Mouse (Mus musculus) limb, embryonic 12.5 days (tissue): ENCODE data around the gene AI597479. TPM values are rescaled to one million over a fixed set of nuclear protein-coding genes. Genes with fewer than 3 reads are reported as not detected.
"Not testable (repeated sequence)": the region's sequence is repeated elsewhere in the genome, so short reads cannot be mapped to it uniquely, and the experiment has no call there.

Experiments used
- ATAC-seq: fragments of 200-750 bp; cut with Nextera tagmentation; 2 replicates; pipeline ENCODE4 v1.8.0; 2017; ENCODE audit warnings: low read depth, moderate TSS enrichment; ENCODE audit not compliant: insufficient number of reproducible peaks, insufficient read depth, low FRiP score, low TSS enrichment
- H3K27ac ChIP-seq: fragments of 300-500 bp; sonication (generic); 2 replicates; pipeline ENCODE4 v1.5.1; 2016; ENCODE audit warnings: mild to moderate bottlenecking, moderate library complexity
- H3K27me3 ChIP-seq: fragments of 300-500 bp; sonication (generic); 2 replicates; pipeline ENCODE4 v1.6.1; 2016; ENCODE audit warnings: mild to moderate bottlenecking, moderate library complexity
- H3K36me3 ChIP-seq: fragments of 300-500 bp; sonication (generic); 2 replicates; pipeline ENCODE4 v1.6.1; 2016; ENCODE audit warnings: mild to moderate bottlenecking, moderate library complexity
- H3K4me1 ChIP-seq: fragments of 300-500 bp; sonication (generic); replicated peaks from 2 replicates; pipeline ENCODE4 v1.6.1; 2016
- H3K4me2 ChIP-seq: fragments of 300-500 bp; sonication (generic); 2 replicates; pipeline ENCODE4 v1.6.1; 2016; ENCODE audit warnings: mild to moderate bottlenecking, moderate library complexity
- H3K4me3 ChIP-seq: fragments of 300-500 bp; sonication (generic); replicated peaks from 2 replicates; pipeline ENCODE4 v1.5.1; 2016; ENCODE audit warnings: mild to moderate bottlenecking
- H3K9ac ChIP-seq: fragments of 300-500 bp; sonication (generic); replicated peaks from 2 replicates; pipeline ENCODE4 v1.6.1; 2016; ENCODE audit warnings: mild to moderate bottlenecking, moderate library complexity
- H3K9me3 ChIP-seq: fragments of 300-500 bp; sonication (generic); 2 replicates; pipeline ENCODE4 v1.6.1; 2016; ENCODE audit warnings: mild to moderate bottlenecking, moderate library complexity
- WGBS: fragments of 180-500 bp; shearing (Covaris S2); methylation state at CpG from one replicate; pipeline ENCODE4 v1.1.7; 2016; 5-methylcytosine and 5-hydroxymethylcytosine counted together
- polyA plus RNA-seq: library from polyadenylated mRNA; unstranded; fragments of >200 nt; fragmentation: Nextera tagmentation; extraction: Ambion mirVana; gene quantifications from 2 replicates; pipeline ENCODE4 v1.2.1, GENCODE M21; 2016

AI597479 gene
- polyA plus RNA-seq, 1 experiment from 2014 or later = 38.0 TPM

DNA sequence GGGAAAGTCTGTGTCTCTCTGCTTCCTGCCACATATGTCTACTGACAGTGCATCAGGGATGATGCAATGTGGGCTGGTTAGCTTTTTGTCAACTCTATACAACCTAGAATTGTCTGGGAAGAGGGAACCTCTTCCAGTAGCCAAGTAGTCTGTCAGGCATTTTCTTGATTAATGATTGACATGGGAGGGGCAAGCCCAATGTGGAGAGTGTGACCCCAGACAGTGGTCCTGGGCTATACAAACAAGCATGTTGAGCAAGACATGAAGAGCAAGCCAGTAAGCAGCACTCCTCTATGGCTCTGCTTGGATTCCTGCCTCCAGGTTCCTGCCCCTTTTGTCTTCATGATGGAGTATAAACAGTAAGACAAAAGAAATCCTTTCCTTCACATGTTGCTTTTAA is 28.7 kb downstream of the AI597479 start:
- no peak for ATAC-seq
- H3K9ac ChIP-seq = no peak overlapping the region
- no peak overlapping the region for H3K4me2 ChIP-seq
- no peak overlapping the region for H3K27ac ChIP-seq
- H3K4me3 ChIP-seq = no peak overlapping the region
- peaks cover 24% of the 10 kb centered on the region for H3K36me3 ChIP-seq
- no peaks in the 10 kb centered on the region for H3K9me3 ChIP-seq
- no peaks in the 10 kb centered on the region for H3K27me3 ChIP-seq
- no peaks in the 10 kb centered on the region for H3K4me1 ChIP-seq

DNA sequence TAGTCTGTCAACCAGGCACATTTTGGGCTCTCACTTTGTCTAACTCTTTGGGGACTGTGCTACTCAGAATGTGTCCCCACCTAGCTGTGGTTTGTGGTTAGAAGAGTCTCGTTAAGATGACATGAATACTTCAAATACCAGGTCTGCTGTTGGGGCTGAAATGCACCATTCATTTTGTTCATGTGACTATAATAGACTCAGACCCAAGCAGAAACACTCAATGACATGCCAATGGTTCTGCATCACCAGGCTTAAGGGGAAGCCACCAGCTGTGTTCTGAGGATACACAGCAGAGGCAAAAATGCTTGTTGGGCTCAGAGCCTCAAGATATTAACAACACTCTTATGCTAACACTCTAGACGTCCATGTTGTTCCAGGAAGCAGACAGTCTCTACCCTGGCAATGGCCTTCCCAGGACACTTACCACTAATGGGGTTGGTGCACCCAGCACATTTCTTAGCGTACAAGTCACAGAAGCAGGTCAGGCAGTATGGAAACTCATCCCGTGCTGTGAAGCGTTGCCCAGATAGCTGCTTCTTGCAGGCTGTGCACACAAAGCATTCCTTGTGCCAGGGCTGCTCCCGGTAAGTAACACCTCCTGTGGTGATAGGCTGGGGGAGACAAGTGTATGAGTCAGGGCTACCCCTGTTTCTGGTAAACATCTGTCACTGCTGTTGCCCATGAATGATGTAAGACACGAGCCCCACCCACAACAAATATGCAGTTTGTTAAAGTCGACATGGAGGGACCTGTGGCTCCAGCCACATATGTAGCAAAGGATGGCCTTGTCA is 29.5 kb downstream of the AI597479 start:
- Histone ChIP-seq H3K4me2 (no peak overlapping the region), H3K27ac (no peak overlapping the region), H3K9me3 (no peaks in the 10 kb centered on the region), H3K4me3 (no peak overlapping the region), H3K4me1 (no peaks in the 10 kb centered on the region), H3K9ac (no peak overlapping the region), H3K36me3 (peaks cover 21% of the 10 kb centered on the region), H3K27me3 (no peaks in the 10 kb centered on the region)
- WGBS = 79% methylated on average over 8 of the region's 8 CpGs
- no peak for ATAC-seq

DNA sequence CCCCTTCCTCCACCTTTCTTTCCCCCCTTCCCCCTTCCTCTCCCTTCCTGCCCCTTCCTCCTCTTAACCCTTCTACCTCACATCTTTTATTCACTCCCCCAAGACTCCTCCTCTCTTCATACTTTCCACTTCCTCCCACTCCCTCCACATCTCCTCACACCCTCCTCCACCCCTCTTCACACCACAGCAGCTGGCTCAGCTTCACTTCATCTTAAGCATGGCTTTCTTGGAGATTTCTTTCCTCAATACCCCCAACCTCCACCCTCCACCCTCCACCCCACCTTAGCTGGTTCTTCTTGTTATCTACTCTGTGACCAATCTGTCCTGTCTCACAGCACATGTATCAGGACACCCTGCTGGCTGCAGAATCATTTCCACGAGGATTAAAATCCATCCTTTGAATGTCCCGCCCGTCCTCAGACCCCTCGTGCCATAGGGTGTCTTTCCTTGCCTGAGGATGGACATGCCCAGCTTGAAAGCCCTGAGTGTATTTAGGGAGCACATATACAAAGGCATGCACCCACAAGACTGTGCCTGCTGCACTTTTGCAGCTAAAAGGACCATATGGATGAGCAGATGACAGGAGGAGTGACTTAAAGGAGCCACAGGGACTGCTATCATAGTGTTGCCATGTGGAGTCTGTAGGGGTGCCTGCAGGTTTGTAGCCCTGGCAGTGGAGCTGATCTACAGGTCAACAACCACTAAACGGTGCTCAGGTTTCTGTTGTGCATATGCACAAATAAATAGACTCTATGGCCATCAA is 31.9 kb downstream of the AI597479 start:
- no peaks in the 10 kb centered on the region for H3K27me3 ChIP-seq
- no peak for ATAC-seq
- no peaks in the 10 kb centered on the region for H3K4me1 ChIP-seq
- no peaks in the 10 kb centered on the region for H3K9me3 ChIP-seq
- no peak overlapping the region for H3K27ac ChIP-seq
- no peak overlapping the region for H3K4me2 ChIP-seq
- no peak overlapping the region for H3K4me3 ChIP-seq
- H3K36me3 ChIP-seq = peaks cover 13% of the 10 kb centered on the region; the same call in 1 of the 2 replicates
- no peak overlapping the region for H3K9ac ChIP-seq
- WGBS = 78% methylated on average over 5 of the region's 5 CpGs

- no peaks in the 10 kb centered on the region for H3K4me1 ChIP-seq
- H3K9me3 ChIP-seq = no peaks in the 10 kb centered on the region
- ATAC-seq = no peak
- no peak overlapping the region for H3K27ac ChIP-seq
- H3K4me3 ChIP-seq = no peak overlapping the region
- no peaks in the 10 kb centered on the region for H3K27me3 ChIP-seq
- 89% methylated on average over 9 of the region's 9 CpGs for WGBS
- H3K4me2 ChIP-seq = no peak overlapping the region
- peaks cover 21% of the 10 kb centered on the region for H3K36me3 ChIP-seq
- H3K9ac ChIP-seq = no peak overlapping the region
Observed at GRCm38 (mm10) chr1:43131591-43131990, 33.1 kb downstream of the AI597479 start.

DNA sequence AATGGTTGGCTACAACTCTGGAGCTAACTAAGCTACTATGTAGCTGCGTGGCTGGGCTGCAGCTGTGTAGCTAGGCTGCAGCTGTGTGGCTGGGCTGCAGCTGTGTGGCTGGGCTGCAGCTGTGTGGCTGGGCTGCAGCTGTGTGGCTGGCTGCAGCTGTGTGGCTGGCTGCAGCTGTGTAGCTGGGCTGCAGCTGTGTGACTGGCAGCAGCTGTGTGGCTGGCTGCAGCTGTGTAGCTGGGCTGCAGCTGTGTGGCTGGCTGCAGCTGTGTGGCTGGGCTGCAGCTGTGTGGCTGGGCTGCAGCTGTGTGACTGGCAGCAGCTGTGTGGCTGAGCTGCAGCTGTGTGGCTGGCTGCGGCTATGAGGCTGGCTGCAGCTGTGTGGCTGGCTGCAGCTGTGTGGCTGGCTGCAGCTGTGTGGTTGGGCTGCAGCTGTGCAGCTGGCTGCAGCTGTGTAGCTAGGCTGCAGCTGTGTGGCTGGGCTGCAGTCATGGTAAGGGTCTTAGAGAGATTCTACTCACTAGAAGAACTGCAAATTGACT is 38.0 kb downstream of the AI597479 start:
- not testable (repeated sequence) for H3K4me1 ChIP-seq, H3K9ac ChIP-seq, H3K4me2 ChIP-seq, H3K36me3 ChIP-seq, H3K4me3 ChIP-seq, ATAC-seq, H3K9me3 ChIP-seq, H3K27me3 ChIP-seq
- WGBS = 78% methylated on average over 2 of the region's 2 CpGs
- peak overlapping the region; percentile 50; the same call in 1 of the 2 replicates for H3K27ac ChIP-seq

DNA sequence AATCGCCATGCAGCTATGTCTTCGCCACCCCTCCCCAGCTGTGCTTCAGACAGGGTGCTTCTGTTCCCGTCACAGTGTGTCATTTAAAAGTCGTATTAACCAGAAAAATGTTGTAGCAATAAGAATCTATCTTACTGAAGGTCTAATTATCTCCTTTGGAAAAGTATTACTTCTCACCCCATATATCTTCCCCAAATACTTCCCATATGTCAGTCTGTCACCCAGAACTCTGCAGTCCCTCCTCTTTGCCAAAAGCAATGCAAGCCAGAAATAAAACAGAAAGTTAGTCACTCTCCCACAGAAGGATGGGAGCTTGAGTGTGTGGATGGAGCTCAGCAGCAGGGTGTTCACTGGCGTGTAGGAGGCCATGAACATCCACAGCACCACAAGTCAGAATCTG is 38.8 kb downstream of the AI597479 start:
- no peaks in the 10 kb centered on the region for H3K4me1 ChIP-seq
- no peaks in the 10 kb centered on the region for H3K9me3 ChIP-seq
- peaks cover 9% of the 10 kb centered on the region for H3K36me3 ChIP-seq
- H3K27ac ChIP-seq = no peak overlapping the region
- WGBS = 53% methylated on average over 5 of the region's 5 CpGs
- H3K9ac ChIP-seq = no peak overlapping the region
- H3K4me3 ChIP-seq = no peak overlapping the region
- H3K27me3 ChIP-seq = no peaks in the 10 kb centered on the region
- H3K4me2 ChIP-seq = no peak overlapping the region
- no peak for ATAC-seq

DNA sequence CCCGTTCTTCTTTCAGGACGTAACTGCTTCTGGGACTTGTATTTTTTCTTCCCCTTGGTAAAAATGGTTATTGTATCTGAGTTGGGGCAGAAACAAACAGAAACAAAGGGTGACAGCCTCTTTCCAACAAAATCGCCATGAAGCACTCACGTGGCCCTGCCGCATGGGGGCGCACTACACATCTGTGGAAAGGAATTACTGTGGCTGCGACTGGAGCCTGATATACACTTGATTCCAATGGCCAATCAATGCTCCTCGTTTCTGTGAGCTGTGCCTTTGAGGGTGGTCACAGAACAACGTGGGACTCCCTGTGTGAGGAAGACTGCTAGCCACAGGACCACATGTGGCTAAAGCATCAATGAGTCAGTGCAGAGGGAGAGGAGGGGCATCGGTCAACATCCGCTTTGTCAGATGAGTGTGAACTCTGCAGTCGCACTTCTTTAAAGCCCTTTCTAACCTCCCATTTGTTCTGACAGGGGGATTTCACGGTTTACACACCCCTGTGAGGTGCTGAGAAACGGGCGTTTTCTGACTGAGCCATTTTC is 39.8 kb downstream of the AI597479 start:
- 70% methylated on average over 15 of the region's 15 CpGs for WGBS
- H3K27ac ChIP-seq = no peak overlapping the region

GRCm38 (mm10) chr1:43139587-43140266 is 41.2 kb downstream of the AI597479 start:
- no peaks in the 10 kb centered on the region for H3K27me3 ChIP-seq
- H3K27ac ChIP-seq = no peak overlapping the region
- no peak overlapping the region for H3K9ac ChIP-seq
- peaks cover 9% of the 10 kb centered on the region for H3K36me3 ChIP-seq
- 53% methylated on average over 8 of the region's 8 CpGs for WGBS
- peak; percentile 72; the same call in 1 of the 2 replicates for ATAC-seq
- H3K4me2 ChIP-seq = no peak overlapping the region
- no peaks in the 10 kb centered on the region for H3K4me1 ChIP-seq
- no peaks in the 10 kb centered on the region for H3K9me3 ChIP-seq
- H3K4me3 ChIP-seq = no peak overlapping the region

More for the DNA sequence above, 39.8 kb downstream of the AI597479 start:
- H3K4me1 ChIP-seq = no peaks in the 10 kb centered on the region
- H3K36me3 ChIP-seq = peaks cover 9% of the 10 kb centered on the region
- H3K9ac ChIP-seq = no peak overlapping the region
- H3K4me3 ChIP-seq = no peak overlapping the region
- no peak for ATAC-seq
- no peaks in the 10 kb centered on the region for H3K27me3 ChIP-seq
- no peak overlapping the region for H3K4me2 ChIP-seq
- no peaks in the 10 kb centered on the region for H3K9me3 ChIP-seq

DNA sequence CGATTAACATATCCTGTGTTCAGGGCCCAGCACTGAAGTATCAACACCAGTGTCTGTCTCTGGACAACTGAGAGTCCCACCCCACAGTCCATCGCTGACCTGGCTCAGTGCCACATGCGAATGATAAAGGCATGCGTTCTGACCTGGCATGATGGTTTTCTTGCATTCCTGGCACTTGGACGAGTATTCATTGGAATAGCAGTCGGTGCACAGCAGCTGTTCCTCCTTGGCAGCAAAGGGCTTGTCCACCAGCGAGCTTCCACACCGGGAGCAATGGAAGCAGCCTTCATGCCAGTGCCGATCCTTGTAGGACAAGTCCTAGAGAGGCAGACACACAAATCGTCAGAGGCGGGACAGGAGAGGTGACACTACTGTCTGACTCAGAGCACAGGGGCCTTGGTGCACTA is 43.0 kb downstream of the AI597479 start:
- Histone ChIP-seq H3K4me1 (no peaks in the 10 kb centered on the region), H3K27me3 (no peaks in the 10 kb centered on the region), H3K4me3 (no peak overlapping the region), H3K36me3 (peaks cover 1% of the 10 kb centered on the region), H3K9ac (no peak overlapping the region), H3K9me3 (no peaks in the 10 kb centered on the region), H3K27ac (no peak overlapping the region), H3K4me2 (no peak overlapping the region)
- no peak for ATAC-seq
- 86% methylated on average over 11 of the region's 11 CpGs for WGBS

DNA sequence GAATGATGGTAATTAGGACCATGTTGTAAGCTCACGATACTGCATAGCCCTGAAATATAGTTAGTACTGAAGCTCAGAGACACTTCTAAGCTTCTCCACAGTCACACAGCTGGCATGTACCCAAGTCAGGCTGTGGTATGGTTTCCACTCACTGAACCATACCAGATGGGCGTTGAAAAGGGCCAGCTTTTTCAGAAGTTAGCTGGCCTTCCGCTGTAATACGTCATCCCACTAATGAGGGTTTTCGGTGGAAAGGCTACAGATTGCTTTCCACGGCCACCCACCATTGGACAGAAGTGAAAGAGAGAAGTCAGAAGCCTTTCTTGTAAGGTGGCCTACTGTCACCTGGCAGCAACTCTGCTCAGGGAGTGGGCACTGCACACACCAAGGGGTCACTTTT is 44.3 kb downstream of the AI597479 start:
- Histone ChIP-seq H3K27ac (no peak overlapping the region), H3K9me3 (no peaks in the 10 kb centered on the region)
- 79% methylated on average over 6 of the region's 6 CpGs for WGBS

GRCm38 (mm10) chr1:43143284-43143683 is 44.8 kb downstream of the AI597479 start:
- H3K27ac ChIP-seq = no peak overlapping the region
- no peaks in the 10 kb centered on the region for H3K27me3 ChIP-seq
- 81% methylated on average over 4 of the region's 4 CpGs for WGBS
- no peak overlapping the region for H3K4me3 ChIP-seq
- no peaks in the 10 kb centered on the region for H3K4me1 ChIP-seq
- no peak for ATAC-seq
- no peak overlapping the region for H3K4me2 ChIP-seq
- H3K9ac ChIP-seq = no peak overlapping the region
- no peaks in the 10 kb centered on the region for H3K9me3 ChIP-seq
- H3K36me3 ChIP-seq = no peaks in the 10 kb centered on the region

More for the DNA sequence above, 44.3 kb downstream of the AI597479 start:
- Histone ChIP-seq H3K4me1 (no peaks in the 10 kb centered on the region), H3K27me3 (no peaks in the 10 kb centered on the region), H3K4me2 (no peak overlapping the region), H3K9ac (no peak overlapping the region), H3K36me3 (no peaks in the 10 kb centered on the region), H3K4me3 (no peak overlapping the region)
- ATAC-seq = no peak
